Mouse (Mus musculus) CH12.LX (cell line): ENCODE results near the gene Sfxn3. TPM values are rescaled to one million over a fixed set of nuclear protein-coding genes. Genes with fewer than 3 reads are reported as not detected.
A peak's percentile ranks its signal among the peaks of the same experiment; 100 is the strongest.

ENCODE experiments used
- DNase-seq: peaks from one replicate; pipeline ENCODE4 v3.0.0-alpha.2; 2013; ENCODE audit errors: extremely low read depth
- H3K27ac ChIP-seq: 2 replicates; pipeline ENCODE4 v1.5.1; 2012; ENCODE audit warnings: low read depth, mild to moderate bottlenecking, control low read depth, moderate library complexity; ENCODE audit not compliant: insufficient read depth
- H3K27me3 ChIP-seq: replicated peaks from 2 replicates; pipeline ENCODE3; 2012; ENCODE audit warnings: inconsistent platforms
- H3K36me3 ChIP-seq, 2 experiments: replicated peaks in 1 of 2; 2 replicates each; pipeline versions ENCODE3 to v1.6.1; 2012; ENCODE audit warnings: inconsistent platforms in 1 of 2, low read length in 1 of 2, mild to moderate bottlenecking in 1 of 2, mixed read lengths in 1 of 2, moderate library complexity in 1 of 2; ENCODE audit not compliant: control insufficient read depth in 1 of 2, insufficient read depth in 1 of 2
- H3K4me1 ChIP-seq, 2 experiments: 2 replicates each; pipeline ENCODE4 v1.6.1; 2012; ENCODE audit warnings: inconsistent platforms in 1 of 2, moderate library complexity in 1 of 2; ENCODE audit not compliant: insufficient read depth in 2 of 2, control insufficient read depth in 1 of 2
- H3K4me2 ChIP-seq: 2 replicates; pipeline ENCODE4 v1.6.1; 2012; ENCODE audit warnings: low read depth, mild to moderate bottlenecking, control low read depth; ENCODE audit not compliant: poor library complexity, insufficient read depth, severe bottlenecking
- H3K4me3 ChIP-seq, 3 experiments: fragments of 150-350 bp in 1 of 3; sonication (generic) in 1 of 3; replicated peaks in 1 of 3; 2 replicates each; pipeline versions ENCODE3 to v1.5.1; 2011 to 2012; ENCODE audit warnings: low read depth in 2 of 3, low read length in 2 of 3, mild to moderate bottlenecking in 2 of 3, moderate library complexity in 2 of 3, control low read depth in 1 of 3, improper control_type of control experiment in 1 of 3, inconsistent platforms in 1 of 3, mixed read lengths in 1 of 3; ENCODE audit not compliant: poor library complexity in 1 of 3
- H3K79me2 ChIP-seq: replicated peaks from 2 replicates; pipeline ENCODE4 v1.6.1; 2012; ENCODE audit warnings: mild to moderate bottlenecking, moderate library complexity; ENCODE audit not compliant: control insufficient read depth, poor library complexity, insufficient read depth, severe bottlenecking; ENCODE audit errors: extremely low read depth
- H3K9ac ChIP-seq: 2 replicates; pipeline ENCODE4 v1.6.1; 2012; ENCODE audit warnings: low read depth, mild to moderate bottlenecking, control low read depth, moderate library complexity; ENCODE audit not compliant: insufficient read depth
- H3K9me3 ChIP-seq: replicated peaks from 2 replicates; pipeline ENCODE3; 2012; ENCODE audit warnings: low read length, inconsistent platforms, mixed read lengths
- BHLHE40 ChIP-seq: IDR thresholded peaks from 2 replicates; pipeline ENCODE4 v1.6.1; 2011; ENCODE audit warnings: mild to moderate bottlenecking, low read depth, low read length, improper control_type of control experiment
- CTCF ChIP-seq, 2 experiments: IDR thresholded peaks in 1 of 2; conservative IDR thresholded peaks in 1 of 2; 2 replicates each; pipeline ENCODE4 v1.5.1; 2011 to 2012; ENCODE audit warnings: low read depth in 2 of 2, low read length in 2 of 2, improper control_type of control experiment in 1 of 2, inconsistent platforms in 1 of 2, mild to moderate bottlenecking in 1 of 2, moderate library complexity in 1 of 2
- ELF1 ChIP-seq: IDR thresholded peaks from 2 replicates; pipeline ENCODE4 v1.6.1; 2014; ENCODE audit warnings: low read depth, mild to moderate bottlenecking, inconsistent platforms, low read length, improper control_type of control experiment
- EP300 ChIP-seq: IDR thresholded peaks from 2 replicates; pipeline ENCODE4 v1.6.1; 2011; ENCODE audit warnings: low read length, improper control_type of control experiment
- GABPA ChIP-seq: IDR thresholded peaks from 2 replicates; pipeline ENCODE4 v1.6.1; 2012; ENCODE audit warnings: low read depth, low read length, improper control_type of control experiment, inconsistent platforms; ENCODE audit not compliant: insufficient replicate concordance
- HCFC1 ChIP-seq: IDR thresholded peaks from 2 replicates; pipeline ENCODE4 v1.6.1; 2012; ENCODE audit warnings: low read depth, mild to moderate bottlenecking, inconsistent platforms, low read length, improper control_type of control experiment
- JUN ChIP-seq: IDR thresholded peaks from 2 replicates; pipeline ENCODE4 v1.6.1; 2011; ENCODE audit warnings: low read depth, mild to moderate bottlenecking, low read length, improper control_type of control experiment, moderate library complexity; ENCODE audit not compliant: insufficient read depth
- KAT2A ChIP-seq: IDR thresholded peaks from 2 replicates; pipeline ENCODE4 v1.6.1; 2012; ENCODE audit warnings: low read length, improper control_type of control experiment, inconsistent platforms; ENCODE audit not compliant: insufficient replicate concordance
- MEF2A ChIP-seq: IDR thresholded peaks from 2 replicates; pipeline ENCODE4 v1.6.1; 2014; ENCODE audit warnings: low read depth, mild to moderate bottlenecking, inconsistent platforms, low read length, improper control_type of control experiment, borderline replicate concordance
- POLR2A ChIP-seq: IDR thresholded peaks from 2 replicates; pipeline ENCODE4 v1.6.1; 2011; ENCODE audit warnings: low read depth, mild to moderate bottlenecking, improper control_type of control experiment, low read length
- RAD21 ChIP-seq: IDR thresholded peaks from 2 replicates; pipeline ENCODE4 v1.6.1; 2011; ENCODE audit warnings: low read depth, mild to moderate bottlenecking, low read length, improper control_type of control experiment, moderate library complexity
- RCOR1 ChIP-seq: conservative IDR thresholded peaks from 2 replicates; pipeline ENCODE4 v1.6.1; 2012; ENCODE audit warnings: low read depth, mild to moderate bottlenecking, inconsistent platforms, low read length, improper control_type of control experiment
- SMC3 ChIP-seq: IDR thresholded peaks from 2 replicates; pipeline ENCODE4 v1.6.1; 2011; ENCODE audit warnings: low read depth, low read length, improper control_type of control experiment
- TBP ChIP-seq: conservative IDR thresholded peaks from 2 replicates; pipeline ENCODE4 v1.6.1; 2011; ENCODE audit warnings: low read depth, low read length, improper control_type of control experiment
- USF2 ChIP-seq: conservative IDR thresholded peaks from 2 replicates; pipeline ENCODE4 v1.6.1; 2011; ENCODE audit warnings: low read depth, low read length, improper control_type of control experiment
- ZC3H11A ChIP-seq: IDR thresholded peaks from 2 replicates; pipeline ENCODE4 v1.6.1; 2012; ENCODE audit warnings: low read depth, mild to moderate bottlenecking, inconsistent platforms, low read length, improper control_type of control experiment
- ZKSCAN1 ChIP-seq: IDR thresholded peaks from 2 replicates; pipeline ENCODE4 v1.6.1; 2012; ENCODE audit warnings: low read depth, inconsistent platforms, low read length, improper control_type of control experiment, borderline replicate concordance
- ZMIZ1 ChIP-seq: IDR thresholded peaks from 2 replicates; pipeline ENCODE4 v1.6.1; 2012; ENCODE audit warnings: low read depth, mild to moderate bottlenecking, inconsistent platforms, low read length, improper control_type of control experiment
- dilution Hi-C: fragments of 300-500 bp; cut with MboI; formaldehyde crosslinking; loops from 2 replicates; pipeline ENCODE4 v1.14.3; 2020; ENCODE audit warnings: low sequenced_read_pairs; ENCODE audit not compliant: extremely low pct_unique_long_range_greater_than_20kb, extremely low pct_ligation_motif_present
- in situ Hi-C: fragments of 300-500 bp; cut with MboI; formaldehyde crosslinking; loops from 3 replicates; pipeline ENCODE4 v1.14.3; 2019; ENCODE audit warnings: low sequenced_read_pairs, low pct_ligation_motif_present, low pct_unique_long_range_greater_than_20kb, mixed read lengths
- polyA plus RNA-seq: library from polyadenylated mRNA; unstranded; fragments of >175 nt; gene quantifications from 2 replicates; pipeline ENCODE4 v1.2.1, GENCODE M21; 2012; ENCODE audit warnings: low read depth; ENCODE audit not compliant: insufficient read length
- total RNA-seq, 2 experiments: library from RNA; depleted of rRNA; stranded (reverse); fragments of 300-350 nt in 1 of 2; fragments of >200 nt in 1 of 2; gene quantifications; 2 replicates each; pipeline ENCODE4 v1.2.3; 2012 to 2014

Gene Sfxn3
- total and polyA plus RNA-seq, 3 experiments, result 1.4 to 4.2 (median 3.6) TPM

GRCm38 (mm10) chr19:45081279-45081678 is 34.0 kb downstream of the Sfxn3 start:
- H3K79me2 ChIP-seq, result no peaks in the 10 kb centered on the region
- peak; percentile 45 for DNase-seq
- no peak overlapping the region for H3K27ac ChIP-seq
- H3K9ac ChIP-seq, result no peak overlapping the region
- H3K9me3 ChIP-seq, result peaks cover 15% of the 10 kb centered on the region
- no peak overlapping the region for H3K4me2 ChIP-seq
- in situ Hi-C loops (no loop called here), dilution Hi-C loops (no loop called here)
- peak; percentile 83 to 98 for TF ChIP-seq CTCF (conservative IDR thresholded peaks at IDR 0.05 in 1 of 2, IDR thresholded peaks at IDR 0.05 in 1 of 2; ENCODE audit: low read depth in 2 of 2, low read length in 2 of 2)
- TF ChIP-seq ZMIZ1, result no peak
- no peak for TF ChIP-seq RCOR1
- TF ChIP-seq POLR2A, result no peak
- no peak for TF ChIP-seq USF2
- TF ChIP-seq RAD21, result peak; percentile 51
- peak; percentile 62 for TF ChIP-seq SMC3
- peaks cover 83% of the 10 kb centered on the region for H3K27me3 ChIP-seq
- peaks cover 2 to 15% of the 10 kb centered on the region in 2 experiments; a peak in 2 of 4 replicates for H3K4me1 ChIP-seq
- H3K36me3 ChIP-seq, result no peaks in the 10 kb centered on the region
- H3K4me3 ChIP-seq, result no peak overlapping the region

- in situ Hi-C loops, result no loop called here
- H3K4me1 ChIP-seq, result peaks cover 0 to 8% of the 10 kb centered on the region in 2 experiments; a peak in 2 of 4 replicates
- no peaks in the 10 kb centered on the region for H3K79me2 ChIP-seq
- H3K27ac ChIP-seq, result no peak overlapping the region
- no peak overlapping the region for H3K9ac ChIP-seq
- peaks cover 83% of the 10 kb centered on the region for H3K27me3 ChIP-seq
- dilution Hi-C loops, result no loop called here
- no peaks in the 10 kb centered on the region for H3K36me3 ChIP-seq
- peaks cover 15% of the 10 kb centered on the region for H3K9me3 ChIP-seq
- peak; percentile 65 for DNase-seq
- no peak overlapping the region for H3K4me3 ChIP-seq
- TF ChIP-seq CTCF (conservative IDR thresholded peaks at IDR 0.05 in 1 of 2, IDR thresholded peaks at IDR 0.05 in 1 of 2; ENCODE audit: low read depth in 2 of 2, low read length in 2 of 2) (peak; percentile 46 to 77; a peak in 3 of 4 replicates), SMC3 (peak; percentile 25; the same call in 1 of the 2 replicates), MEF2A (no peak), GABPA (no peak), JUN (no peak), ELF1 (0 out of 2 replicates have a peak, but pooled peaks have one; percentile 26)
- H3K4me2 ChIP-seq, result no peak overlapping the region
Observed at GRCm38 (mm10) chr19:45081841-45082550, 34.7 kb downstream of the Sfxn3 start.

- in situ Hi-C loops, result no loop called here
- DNase-seq, result peak; percentile 45
- no peaks in the 10 kb centered on the region for H3K4me1 ChIP-seq
- H3K36me3 ChIP-seq, result no peaks in the 10 kb centered on the region
- no peak overlapping the region for H3K4me2 ChIP-seq
- H3K27me3 ChIP-seq, result peaks cover 53% of the 10 kb centered on the region
- H3K4me3 ChIP-seq, result no peak overlapping the region
- H3K79me2 ChIP-seq, result no peaks in the 10 kb centered on the region
- dilution Hi-C loops, result no loop called here
- no peaks in the 10 kb centered on the region for H3K9me3 ChIP-seq
- H3K9ac ChIP-seq, result no peak overlapping the region
- TF ChIP-seq POLR2A (no peak), ZC3H11A (no peak), HCFC1 (no peak), TBP (no peak), ZMIZ1 (no peak), ZKSCAN1 (no peak), KAT2A (no peak), BHLHE40 (no peak), EP300 (no peak)
- H3K27ac ChIP-seq, result no peak overlapping the region
Observed at GRCm38 (mm10) chr19:45097868-45098267, 50.6 kb downstream of the Sfxn3 start.
